Mouse (Mus musculus) MEL (cell line): ENCODE data around the gene Gm20388. TPM values are rescaled to one million over a fixed set of nuclear protein-coding genes. Genes with fewer than 3 reads are reported as not detected.

Experiments used
- DNase-seq: peaks from one replicate; pipeline ENCODE4 v3.0.0; 2011; ENCODE audit warnings: low read depth, low spot score
- H3K27ac ChIP-seq: 2 replicates; pipeline ENCODE4 v1.5.1; 2012; ENCODE audit warnings: low read depth, mild to moderate bottlenecking, control low read depth, low read length, moderate library complexity; ENCODE audit not compliant: control insufficient read depth
- H3K27me3 ChIP-seq, 2 experiments: fragments of 150-350 bp in 1 of 2; sonication (generic) in 1 of 2; 2 replicates each; pipeline ENCODE4 v1.6.1; 2012; ENCODE audit warnings: low read length in 2 of 2, mild to moderate bottlenecking in 2 of 2, improper control_type of control experiment in 1 of 2, moderate library complexity in 1 of 2; ENCODE audit not compliant: insufficient read depth in 2 of 2, control insufficient read depth in 1 of 2
- H3K36me3 ChIP-seq, 2 experiments: 2 replicates each; pipeline ENCODE4 v1.6.1; 2012 to 2014; ENCODE audit warnings: low read length in 2 of 2, improper control_type of control experiment in 1 of 2, inconsistent platforms in 1 of 2, mild to moderate bottlenecking in 1 of 2; ENCODE audit not compliant: insufficient read depth in 2 of 2, control insufficient read depth in 1 of 2
- H3K4me1 ChIP-seq, 2 experiments: fragments of 150-350 bp in 1 of 2; sonication (generic) in 1 of 2; 2 replicates each; pipeline ENCODE4 v1.6.1; 2012; ENCODE audit warnings: low read length in 2 of 2, improper control_type of control experiment in 1 of 2, mild to moderate bottlenecking in 1 of 2; ENCODE audit not compliant: insufficient read depth in 2 of 2, control insufficient read depth in 1 of 2
- H3K4me3 ChIP-seq, 2 experiments: fragments of 150-350 bp in 1 of 2; sonication (generic) in 1 of 2; 2 replicates each; pipeline ENCODE4 v1.5.1; 2012; ENCODE audit warnings: low read depth in 2 of 2, low read length in 2 of 2, mild to moderate bottlenecking in 2 of 2, moderate library complexity in 2 of 2, control low read depth in 1 of 2, improper control_type of control experiment in 1 of 2; ENCODE audit not compliant: control insufficient read depth in 1 of 2, insufficient read depth in 1 of 2
- H3K79me2 ChIP-seq: 2 replicates; pipeline ENCODE4 v1.6.1; 2012; ENCODE audit warnings: mild to moderate bottlenecking, low read length, moderate library complexity; ENCODE audit not compliant: control insufficient read depth, poor library complexity, insufficient read depth
- H3K9ac ChIP-seq: 2 replicates; pipeline ENCODE4 v1.6.1; 2012; ENCODE audit warnings: low read depth, mild to moderate bottlenecking, control low read depth, low read length, moderate library complexity; ENCODE audit not compliant: control insufficient read depth, poor library complexity, severe bottlenecking
- H3K9me3 ChIP-seq: fragments of 150-350 bp; sonication (generic); replicated peaks from 2 replicates; pipeline ENCODE4 v1.6.1; 2012; ENCODE audit warnings: mild to moderate bottlenecking, low read length, improper control_type of control experiment, moderate library complexity; ENCODE audit not compliant: insufficient read depth
- BHLHE40 ChIP-seq: IDR thresholded peaks from 2 replicates; pipeline ENCODE4 v1.6.1; 2012; ENCODE audit warnings: low read depth, mild to moderate bottlenecking, inconsistent platforms, low read length, improper control_type of control experiment, borderline replicate concordance
- HCFC1 ChIP-seq: IDR thresholded peaks from 2 replicates; pipeline ENCODE4 v1.6.1; 2012; ENCODE audit warnings: low read depth, mild to moderate bottlenecking, inconsistent platforms, low read length, improper control_type of control experiment, moderate library complexity
- JUND ChIP-seq: IDR thresholded peaks from 2 replicates; pipeline ENCODE4 v1.6.1; 2011; ENCODE audit warnings: low read depth, mild to moderate bottlenecking, improper control_type of control experiment, low read length
- KAT2A ChIP-seq: conservative IDR thresholded peaks from 2 replicates; pipeline ENCODE4 v1.6.1; 2012; ENCODE audit warnings: low read depth, low read length, improper control_type of control experiment, inconsistent platforms
- MEF2A ChIP-seq: IDR thresholded peaks from 2 replicates; pipeline ENCODE4 v1.6.1; 2014; ENCODE audit warnings: low read depth, mild to moderate bottlenecking, inconsistent platforms, low read length, improper control_type of control experiment; ENCODE audit not compliant: poor library complexity, insufficient replicate concordance, severe bottlenecking; ENCODE audit errors: extremely low read depth
- MYB ChIP-seq: IDR thresholded peaks from 2 replicates; pipeline ENCODE4 v1.6.1; 2011; ENCODE audit warnings: mild to moderate bottlenecking, low read depth, low read length, improper control_type of control experiment
- POLR2A ChIP-seq, 2 experiments: IDR thresholded peaks; 2 replicates each; pipeline ENCODE4 v1.6.1; 2011 to 2012; ENCODE audit warnings: low read length in 2 of 2, mild to moderate bottlenecking in 2 of 2, control low read depth in 1 of 2, improper control_type of control experiment in 1 of 2, low read depth in 1 of 2, moderate library complexity in 1 of 2; ENCODE audit not compliant: control insufficient read depth in 1 of 2, insufficient read depth in 1 of 2, poor library complexity in 1 of 2
- POLR2AphosphoS5 ChIP-seq: IDR thresholded peaks from 2 replicates; pipeline ENCODE4 v1.6.1; 2012; ENCODE audit warnings: low read depth, borderline replicate concordance, mild to moderate bottlenecking, inconsistent platforms, low read length, moderate library complexity, mixed read lengths
- SMC3 ChIP-seq: IDR thresholded peaks from 2 replicates; pipeline ENCODE4 v1.6.1; 2011; ENCODE audit warnings: low read depth, low read length, improper control_type of control experiment
- TAL1 ChIP-seq: IDR thresholded peaks from 2 replicates; pipeline ENCODE4 v1.6.1; 2012; ENCODE audit warnings: mild to moderate bottlenecking, inconsistent platforms, low read length, moderate library complexity, mixed read lengths
- TBP ChIP-seq: IDR thresholded peaks from 2 replicates; pipeline ENCODE4 v1.8.0; 2011; ENCODE audit warnings: low read depth, low read length, improper control_type of control experiment
- UBTF ChIP-seq: IDR thresholded peaks from 2 replicates; pipeline ENCODE4 v1.6.1; 2012; ENCODE audit warnings: low read depth, mild to moderate bottlenecking, inconsistent platforms, low read length, improper control_type of control experiment, moderate library complexity, borderline replicate concordance; ENCODE audit not compliant: insufficient read depth
- USF1 ChIP-seq: IDR thresholded peaks from 2 replicates; pipeline ENCODE4 v1.6.1; 2014; ENCODE audit warnings: low read depth, mild to moderate bottlenecking, inconsistent platforms, low read length, improper control_type of control experiment, moderate library complexity
- ZMIZ1 ChIP-seq: IDR thresholded peaks from 2 replicates; pipeline ENCODE4 v1.6.1; 2012; ENCODE audit warnings: low read depth, mild to moderate bottlenecking, inconsistent platforms, low read length, improper control_type of control experiment, moderate library complexity
- ZNF384 ChIP-seq: IDR thresholded peaks from 2 replicates; pipeline ENCODE4 v1.6.1; 2012; ENCODE audit warnings: low read depth, mild to moderate bottlenecking, inconsistent platforms, low read length, improper control_type of control experiment
- polyA plus RNA-seq, 2 experiments: library from polyadenylated mRNA; stranded (reverse) in 1 of 2; unstranded in 1 of 2; fragments of >175 nt in 1 of 2; fragments of >200 nt in 1 of 2; gene quantifications; 2 replicates each; pipeline versions ENCODE4 v1.2.1 to v1.2.4; 2012; ENCODE audit warnings: low replicate concordance in 2 of 2, low read depth in 1 of 2; ENCODE audit not compliant: insufficient read length in 2 of 2, insufficient read depth in 1 of 2, missing spikeins in 1 of 2
- total RNA-seq: library from RNA; depleted of rRNA; stranded (reverse); fragments of 300-350 nt; gene quantifications from 2 replicates; pipeline ENCODE4 v1.2.3, GENCODE M21; 2012

Gm20388 gene
- total and polyA plus RNA-seq, 3 experiments, result 11.1 to 17.8 TPM; not detected in 1

GRCm38 (mm10) chr8:120232398-120232797 lies 321.8 kb downstream of the Gm20388 start:
- Histone ChIP-seq H3K4me3 (no peak overlapping the region), H3K79me2 (no peaks in the 10 kb centered on the region), H3K27me3 (no peaks in the 10 kb centered on the region), H3K27ac (no peak overlapping the region), H3K9ac (no peak overlapping the region), H3K36me3 (no peaks in the 10 kb centered on the region), H3K9me3 (no peaks in the 10 kb centered on the region), H3K4me1 (no peaks in the 10 kb centered on the region)
- no peak for DNase-seq
- TF ChIP-seq POLR2A (IDR thresholded peaks at IDR 0.05; ENCODE audit: control insufficient read depth in 1 of 2, insufficient read depth in 1 of 2, low read depth in 1 of 2, low read length in 2 of 2, poor library complexity in 1 of 2), result no peak
- no peak for TF ChIP-seq POLR2AphosphoS5
- no peak for TF ChIP-seq BHLHE40
- TF ChIP-seq MEF2A, result no peak
- TF ChIP-seq USF1, result no peak
- TF ChIP-seq, all 39 proteins: peak for 0

GRCm38 (mm10) chr8:120232913-120233312 lies 322.3 kb downstream of the Gm20388 start:
- TF ChIP-seq HCFC1, result no peak
- TF ChIP-seq MEF2A, result no peak
- TF ChIP-seq ZMIZ1, result no peak
- TF ChIP-seq USF1, result no peak
- no peak overlapping the region for H3K9ac ChIP-seq
- H3K36me3 ChIP-seq, result no peaks in the 10 kb centered on the region
- H3K27me3 ChIP-seq, result no peaks in the 10 kb centered on the region
- H3K4me3 ChIP-seq, result no peak overlapping the region
- no peaks in the 10 kb centered on the region for H3K9me3 ChIP-seq
- no peak overlapping the region for H3K27ac ChIP-seq
- DNase-seq, result no peak
- H3K4me1 ChIP-seq, result no peaks in the 10 kb centered on the region
- H3K79me2 ChIP-seq, result no peaks in the 10 kb centered on the region

GRCm38 (mm10) chr8:120234457-120234856 lies 323.8 kb downstream of the Gm20388 start:
- no peaks in the 10 kb centered on the region for H3K9me3 ChIP-seq
- no peaks in the 10 kb centered on the region for H3K27me3 ChIP-seq
- H3K36me3 ChIP-seq, result no peaks in the 10 kb centered on the region
- H3K9ac ChIP-seq, result no peak overlapping the region
- H3K79me2 ChIP-seq, result no peaks in the 10 kb centered on the region
- TF ChIP-seq ZNF384, result no peak
- no peak for TF ChIP-seq JUND
- TF ChIP-seq TBP, result no peak
- TF ChIP-seq TAL1, result no peak
- no peak for TF ChIP-seq KAT2A
- TF ChIP-seq ZMIZ1, result no peak
- no peak for TF ChIP-seq MYB
- no peak for TF ChIP-seq UBTF
- no peak for TF ChIP-seq SMC3
- H3K4me3 ChIP-seq, result no peak overlapping the region
- no peak for DNase-seq
- no peak overlapping the region for H3K27ac ChIP-seq
- no peaks in the 10 kb centered on the region for H3K4me1 ChIP-seq
